Mouse (Mus musculus): ENCODE results near the gene Pdpn. TPM values are rescaled to one million over a fixed set of nuclear protein-coding genes. Genes with fewer than 3 reads are reported as not detected.
A peak's percentile ranks its signal among the peaks of the same experiment; 100 is the strongest.

Gene Pdpn
- polyA plus RNA-seq, 1 experiment, result 72.1 TPM

GRCm38 (mm10) chr4:143239117-143239516 is 60.2 kb downstream of the Pdpn start:
- DNase-seq (ENCODE audit: low spot score), result no peak

DNA sequence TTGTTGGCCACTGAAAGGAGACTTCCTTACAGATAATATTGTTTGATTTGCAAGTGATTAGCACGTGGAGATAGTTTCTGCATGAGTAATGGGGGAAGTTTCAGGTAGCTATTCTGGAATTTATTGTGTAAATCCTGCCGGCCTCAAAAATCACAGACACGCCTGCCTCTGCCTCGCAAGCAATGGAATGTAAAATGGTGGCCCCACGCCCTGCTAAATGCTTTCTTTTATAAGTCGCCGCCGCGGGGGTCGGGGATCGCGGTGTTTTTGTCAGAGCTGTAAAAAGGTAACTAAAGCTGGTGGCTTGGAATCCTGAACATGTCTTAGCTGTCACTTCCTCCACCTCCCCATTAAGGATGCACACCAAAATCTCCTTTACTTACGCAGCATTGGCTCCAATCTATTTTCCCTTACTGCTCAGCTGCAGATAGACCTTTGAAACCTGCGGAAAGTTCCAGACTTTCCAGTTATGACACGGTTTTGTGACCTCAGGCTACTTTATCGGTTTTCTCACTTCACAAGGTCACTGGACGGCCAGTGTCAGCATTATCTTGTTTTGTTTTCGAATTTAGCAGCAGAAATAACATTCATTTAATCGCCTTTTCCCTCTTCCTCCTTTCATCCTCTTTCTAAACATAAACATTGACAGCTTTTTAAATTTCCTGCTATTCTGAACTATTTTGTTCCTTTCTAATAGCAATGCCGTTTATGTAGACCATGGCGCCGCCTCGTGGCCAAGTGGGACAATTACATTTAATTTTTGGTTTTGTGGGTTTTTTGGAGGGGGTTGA is 60.9 kb downstream of the Pdpn start:
- DNase-seq (ENCODE audit: low spot score), result peak; percentile 24

DNA sequence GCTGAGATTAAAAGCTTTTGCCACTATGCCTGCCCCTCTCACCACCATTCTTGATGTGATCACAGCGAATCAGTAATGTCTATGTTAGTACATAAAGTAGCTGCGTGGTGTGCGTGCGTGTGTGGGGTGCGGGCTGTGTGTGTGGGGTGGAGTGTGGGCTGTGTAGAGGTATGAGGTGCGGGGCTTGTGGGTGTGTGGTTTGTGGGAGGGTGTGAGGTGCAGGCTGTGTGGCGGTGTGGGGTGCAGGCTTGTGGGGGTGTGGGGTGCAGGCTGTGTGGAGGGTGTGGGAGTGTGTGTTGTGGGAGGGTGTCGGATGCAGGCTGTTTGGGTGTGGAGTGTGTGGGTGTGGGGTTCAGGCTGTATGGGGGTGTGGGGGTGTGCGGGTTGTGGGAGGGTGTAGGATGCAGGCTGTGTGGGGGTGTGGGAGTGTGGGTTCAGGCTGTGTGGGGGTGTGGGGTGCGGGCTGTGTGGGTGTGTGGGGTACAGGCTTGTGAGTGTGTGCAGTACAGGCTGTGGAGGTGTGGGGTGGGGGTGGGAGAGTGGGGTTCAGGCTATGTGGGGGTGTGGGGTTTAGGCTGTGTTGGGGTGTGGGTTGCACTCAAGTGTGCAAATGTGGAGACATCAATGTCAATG is 67.5 kb downstream of the Pdpn start:
- no peak for DNase-seq (ENCODE audit: low spot score)

DNA sequence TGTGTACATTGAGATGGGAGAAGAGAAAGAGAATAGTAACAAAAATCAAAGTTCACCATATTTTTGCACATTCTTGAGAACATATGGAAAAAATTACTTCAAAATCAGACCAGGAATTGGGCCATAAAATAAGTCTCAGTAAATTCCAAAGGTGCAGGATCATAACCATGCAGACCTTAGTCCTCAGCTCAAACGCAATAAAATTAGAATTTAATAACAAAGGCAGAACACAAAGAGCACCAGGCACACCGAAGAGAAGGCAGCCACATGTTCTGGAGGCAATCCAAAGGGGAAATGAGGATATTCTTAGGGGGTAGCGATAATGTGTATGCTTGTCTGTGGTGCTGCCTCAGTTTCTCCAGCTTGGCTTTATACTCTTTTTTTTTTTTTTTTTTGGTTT is 68.3 kb downstream of the Pdpn start:
- DNase-seq (ENCODE audit: low spot score), result no peak

DNA sequence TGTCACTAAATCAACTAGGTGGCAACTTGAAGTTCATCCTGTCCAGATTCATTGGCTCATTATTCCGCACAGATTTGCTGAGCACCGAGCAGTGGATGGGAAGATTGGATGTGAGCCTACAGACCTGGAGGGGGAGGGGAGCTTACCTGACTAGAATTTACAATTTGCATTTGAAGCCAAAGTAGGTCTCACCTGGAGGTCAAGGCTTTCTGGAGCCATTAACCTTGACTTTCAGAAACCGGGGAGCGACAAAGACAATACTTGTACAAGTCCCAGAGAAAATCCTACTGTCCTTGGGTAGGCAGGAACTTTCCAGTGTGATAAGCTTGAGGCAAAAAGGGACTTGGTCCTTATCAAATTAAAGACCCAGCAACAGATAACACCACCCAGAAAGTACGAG is 71.4 kb downstream of the Pdpn start:
- no peak for DNase-seq (ENCODE audit: low spot score)

GRCm38 (mm10) chr4:143225886-143226285 is 73.5 kb downstream of the Pdpn start:
- DNase-seq (ENCODE audit: low spot score), result no peak

- DNase-seq (ENCODE audit: low spot score), result no peak
These were observed 80.0 kb downstream of the Pdpn start for GRCm38 (mm10) chr4:143219316-143219751.

DNA sequence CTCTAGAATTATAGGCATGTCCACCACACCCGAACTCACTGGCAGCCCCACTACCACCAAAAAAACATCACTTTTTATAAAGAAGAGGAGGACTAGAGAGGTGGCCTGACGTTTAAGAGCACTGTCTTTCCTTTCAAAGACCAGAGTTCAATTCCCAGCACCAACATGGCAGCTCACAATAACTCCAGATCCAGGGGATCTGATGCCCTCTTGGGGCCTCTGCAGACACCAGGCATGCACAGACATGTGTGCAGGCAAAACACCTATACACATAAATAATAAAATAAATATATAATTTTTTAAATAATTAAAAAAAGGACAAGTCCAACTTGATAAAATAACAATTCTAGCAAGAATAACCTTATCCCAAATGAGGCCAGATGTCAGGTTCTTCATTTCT is 80.5 kb downstream of the Pdpn start:
- no peak for DNase-seq (ENCODE audit: low spot score)

Other genes starting within 250 kb of the Pdpn start
- 12.1 and 18.0 TPM in 2 replicates for gene Prdm2, start 86.6 kb downstream of the Pdpn start, polyA plus RNA-seq (2012; rRNA removed)
- gene Lrrc38, start 50.2 kb upstream of the Pdpn start, polyA plus RNA-seq (2012; rRNA removed), result 0.04 TPM in 1 of 2 replicates, not detected in the other
- not detected in 2 replicates for gene Pramel1, start 94.9 kb upstream of the Pdpn start, polyA plus RNA-seq (2012; rRNA removed)
- gene Pramef8, start 112.9 kb upstream of the Pdpn start, polyA plus RNA-seq (2012; rRNA removed), result 9.2 and 10.6 TPM in 2 replicates
- gene Oog4, start 150.8 kb upstream of the Pdpn start, polyA plus RNA-seq (2012; rRNA removed), result not detected in 2 replicates
- not detected in 2 replicates for gene Gm13043, start 211.8 kb upstream of the Pdpn start, polyA plus RNA-seq (2012; rRNA removed)
- not detected in 2 replicates for gene Gm13040, start 236.4 kb upstream of the Pdpn start, polyA plus RNA-seq (2012; rRNA removed)

Measured in urinary bladder, adult 2 months (tissue).